ENCODE assay signal across 12 mouse cellular contexts in the genomic region with DNA sequence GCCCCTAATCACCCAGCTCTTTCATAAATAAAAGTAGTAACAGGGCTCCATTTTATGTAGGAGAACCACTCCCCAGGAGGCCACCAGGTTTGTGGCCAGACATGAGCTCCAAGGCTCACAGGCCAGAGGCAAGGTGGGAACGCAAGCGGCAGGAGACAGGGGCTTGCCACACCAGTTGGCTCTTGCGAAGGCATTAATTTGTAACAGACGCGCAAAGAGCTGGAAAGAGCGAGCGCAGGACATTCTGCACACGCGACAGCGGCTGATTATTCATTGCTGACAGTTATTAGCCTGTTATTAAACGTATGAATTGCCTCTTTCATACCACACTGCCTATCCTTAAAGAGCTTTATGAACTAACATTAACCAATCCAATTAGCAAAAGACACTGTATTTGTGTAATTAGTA.
DNase-seq lines count a peak whose midpoint lies in the region; ATAC-seq and TF ChIP-seq lines count a peak whose summit lies in the region.
"Had no signal": no experiment of that assay in that cellular context is flagged by ENCODE, and none has a peak within 500 bp of the region (broad histone marks: within the 10 kb centered on the region; RNA-seq: fewer than 3 reads in every experiment).

No protein-coding gene starts in this region.

- H3K4me1 ChIP-seq in heart, embryonic 12.5 days (replicated peaks): peaks cover 86% of the 10 kb centered on the region
- H3K4me1 ChIP-seq in neural tube, embryonic 12.5 days: peaks cover 58% of the 10 kb centered on the region
- H3K4me1 ChIP-seq in intestine, postnatal 0 days (replicated peaks; ENCODE audit: control insufficient read depth, insufficient read depth, low read length): peaks cover 24% of the 10 kb centered on the region
- peaks cover 11% of the 10 kb centered on the region; the same call in 1 of the 2 replicates for H3K4me1 ChIP-seq in liver, embryonic 12.5 days

- H3K9ac ChIP-seq in heart, embryonic 12.5 days: peak overlapping the region; percentile 45; the same call in 1 of the 2 replicates
- H3K9ac ChIP-seq in neural tube, embryonic 12.5 days: no peak overlapping the region
- 0 out of 2 replicates have a peak overlapping the region, but pooled peaks have one; percentile 1 for H3K9ac ChIP-seq in intestine, postnatal 0 days (ENCODE audit: low read depth, low read length)
- H3K9ac ChIP-seq in liver, embryonic 12.5 days: no peak overlapping the region

- DNase-seq in heart, postnatal 25 days (ENCODE audit: low spot score): no peak
- DNase-seq in neural tube, embryonic 10.5 days (ENCODE audit: extremely low spot score, low spot score): no peak
- DNase-seq in layer of hippocampus, adult 8-10 months (ENCODE audit: low spot score in 2 of 2): no peak
- DNase-seq in right cerebral cortex, adult 18-20 months: no peak
- DNase-seq: adrenal gland, postnatal 36 days; cerebellum, adult 11 months; lung, postnatal 4 days had no signal

- no peak for ATAC-seq in heart, embryonic 12.5 days (ENCODE audit: insufficient number of reproducible peaks, low FRiP score)
- ATAC-seq in neural tube, embryonic 12.5 days (ENCODE audit: low FRiP score, low read depth): no peak
- no peak for ATAC-seq in intestine, postnatal 0 days
- ATAC-seq in liver, embryonic 12.5 days: no peak

- H3K27me3 ChIP-seq in heart, embryonic 12.5 days (replicated peaks): 0 out of 2 replicates have a peak, but pooled peaks cover 4% of the 10 kb centered on the region
- peaks cover 39% of the 10 kb centered on the region for H3K27me3 ChIP-seq in neural tube, embryonic 12.5 days (replicated peaks)
- H3K27me3 ChIP-seq in intestine, postnatal 0 days (replicated peaks; ENCODE audit: control insufficient read depth, insufficient read depth, low read length): no peaks in the 10 kb centered on the region
- H3K27me3 ChIP-seq in liver, embryonic 12.5 days (replicated peaks): 0 out of 2 replicates have a peak, but pooled peaks cover 10% of the 10 kb centered on the region

- intact Hi-C loops in heart, postnatal 25 days (cut with DNase I): no loop called here

- H3K4me2 ChIP-seq in heart, embryonic 12.5 days: no peak overlapping the region
- H3K4me2 ChIP-seq in neural tube, embryonic 12.5 days (replicated peaks): peak overlapping the region; percentile 13; the same call in 1 of the 2 replicates
- H3K4me2 ChIP-seq in intestine, postnatal 0 days (replicated peaks; ENCODE audit: low read depth): peak overlapping the region; percentile 3; the same call in 1 of the 2 replicates
- H3K4me2 ChIP-seq in liver, embryonic 12.5 days: no peak overlapping the region

- H3K36me3 ChIP-seq in heart, embryonic 12.5 days: no peaks in the 10 kb centered on the region
- no peaks in the 10 kb centered on the region for H3K36me3 ChIP-seq in neural tube, embryonic 12.5 days
- no peaks in the 10 kb centered on the region for H3K36me3 ChIP-seq in intestine, postnatal 0 days (ENCODE audit: control insufficient read depth, insufficient read depth)
- no peaks in the 10 kb centered on the region for H3K36me3 ChIP-seq in liver, embryonic 12.5 days
- H3K36me3 ChIP-seq: G1E had no signal

- WGBS in heart, embryonic 12.5 days: 75% methylated on average over 11 of the region's 11 CpGs
- WGBS in neural tube, embryonic 12.5 days: 17% methylated on average over 11 of the region's 11 CpGs
- WGBS in intestine, postnatal 0 days: 38% methylated on average over 11 of the region's 11 CpGs
- 79% methylated on average over 11 of the region's 11 CpGs for WGBS in liver, embryonic 12.5 days (ENCODE audit: insufficient replicate concordance)

- no peaks in the 10 kb centered on the region for H3K9me3 ChIP-seq in heart, embryonic 12.5 days (replicated peaks)
- H3K9me3 ChIP-seq in neural tube, embryonic 12.5 days: no peaks in the 10 kb centered on the region
- H3K9me3 ChIP-seq in intestine, postnatal 0 days (ENCODE audit: control insufficient read depth): no peaks in the 10 kb centered on the region
- H3K9me3 ChIP-seq in liver, embryonic 12.5 days (replicated peaks): no peaks in the 10 kb centered on the region

- H3K27ac ChIP-seq in heart, embryonic 12.5 days (ENCODE audit: poor library complexity, severe bottlenecking): peak overlapping the region; percentile 41; the same call in 1 of the 2 replicates
- no peak overlapping the region for H3K27ac ChIP-seq in neural tube, embryonic 12.5 days
- peak overlapping the region; percentile 86 for H3K27ac ChIP-seq in intestine, postnatal 0 days (ENCODE audit: low read depth, low read length)
- H3K27ac ChIP-seq in liver, embryonic 12.5 days: no peak overlapping the region

- no peak for TF ChIP-seq CTCF in intestine, postnatal 0 days (IDR thresholded peaks at IDR 0.05; ENCODE audit: low read depth)

- H3K4me3 ChIP-seq in heart, embryonic 12.5 days: no peak overlapping the region
- no peak overlapping the region for H3K4me3 ChIP-seq in neural tube, embryonic 12.5 days
- H3K4me3 ChIP-seq in intestine, postnatal 0 days (ENCODE audit: low read depth, low read length): no peak overlapping the region
- no peak overlapping the region for H3K4me3 ChIP-seq in liver, embryonic 12.5 days

Comparison
In these comparisons a context has a peak if more than half of its experiments do, and no peak if none do; other contexts are left out.
1. H3K27ac ChIP-seq: peak in heart, embryonic 12.5 days (single experiment) and intestine, postnatal 0 days (single experiment); none in neural tube, embryonic 12.5 days (single experiment) and liver, embryonic 12.5 days (single experiment).
2. H3K4me2 ChIP-seq: peak in neural tube, embryonic 12.5 days (single experiment) and intestine, postnatal 0 days (single experiment); none in heart, embryonic 12.5 days (single experiment) and liver, embryonic 12.5 days (single experiment).
3. H3K9ac ChIP-seq: peak in heart, embryonic 12.5 days (single experiment) and intestine, postnatal 0 days (single experiment); none in neural tube, embryonic 12.5 days (single experiment) and liver, embryonic 12.5 days (single experiment).